Mouse (Mus musculus): ENCODE data around the gene Rcbtb2. TPM values are rescaled to one million over a fixed set of nuclear protein-coding genes. Genes with fewer than 3 reads are reported as not detected.
A peak's percentile ranks its signal among the peaks of the same experiment; 100 is the strongest.
"Not testable (repeated sequence)": the region's sequence is repeated elsewhere in the genome, so short reads cannot be mapped to it uniquely, and the experiment has no call there.

Gene Rcbtb2
- polyA plus RNA-seq, 1 experiment = 28.9 TPM

DNA sequence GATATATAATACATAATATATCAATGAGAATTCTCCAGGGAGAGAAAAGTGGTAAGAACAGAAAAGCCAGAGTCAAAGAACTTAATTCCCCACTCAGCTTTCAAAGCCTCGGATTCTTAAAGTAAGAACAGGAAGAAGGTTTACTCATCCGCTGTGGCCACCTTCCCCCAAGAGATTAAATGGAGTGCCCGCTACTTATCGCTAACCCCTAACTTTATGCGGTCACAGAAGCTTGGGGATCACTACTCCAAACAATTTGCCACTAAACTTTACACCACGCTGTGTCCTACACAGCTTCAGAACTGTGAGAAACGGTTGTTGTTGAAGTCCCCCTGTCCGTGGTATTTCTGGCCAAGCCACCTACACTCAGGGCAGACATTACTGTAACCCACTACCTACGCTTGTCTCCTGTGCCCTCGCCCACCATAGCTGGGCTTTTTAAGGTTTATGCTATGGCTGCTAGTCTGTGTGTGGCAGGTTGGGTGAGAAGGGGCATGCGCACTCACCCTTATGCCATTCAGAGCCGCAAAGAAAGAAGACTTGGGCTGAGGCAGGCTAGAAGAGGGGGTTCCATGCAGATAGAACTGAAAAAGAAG lies 20.5 kb upstream of the Rcbtb2 start:
- Histone ChIP-seq H3K4me1 (ENCODE audit: control insufficient read depth, insufficient read depth, low read length) (peaks cover 2% of the 10 kb centered on the region; the same call in 1 of the 2 replicates), H3K4me3 (replicated peaks; ENCODE audit: extremely low read depth, low read depth, low read length) (no peak overlapping the region)
- no peak for DNase-seq
- 58% methylated on average over 12 of the region's 12 CpGs for WGBS
- TF ChIP-seq POLR2A (IDR thresholded peaks at IDR 0.05; ENCODE audit: borderline replicate concordance, extremely low read depth, low read depth, low read length) (no peak), CTCF (IDR thresholded peaks at IDR 0.05; ENCODE audit: insufficient read depth, low read length) (no peak)

DNA sequence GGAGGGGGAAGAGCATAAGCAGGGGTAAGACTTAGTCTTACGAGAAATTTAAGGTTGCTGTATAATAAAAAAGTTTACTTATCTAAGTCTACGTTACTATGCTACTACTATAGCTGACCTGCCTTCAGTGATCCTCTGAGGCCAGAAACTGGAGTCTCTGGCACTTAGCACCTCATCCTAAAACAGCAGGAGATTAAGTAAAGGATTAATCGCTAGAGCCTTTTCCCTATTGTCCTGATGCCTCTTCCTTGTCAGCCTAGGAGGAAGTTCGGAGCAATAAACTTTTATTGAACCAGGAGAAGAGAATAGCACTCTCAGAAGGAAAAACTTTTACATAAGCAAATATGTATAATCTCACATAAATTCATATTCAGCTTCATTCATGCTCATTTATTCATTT lies 19.9 kb upstream of the Rcbtb2 start:
- H3K4me3 ChIP-seq (replicated peaks; ENCODE audit: extremely low read depth, low read depth, low read length); H3K4me1 ChIP-seq (ENCODE audit: control insufficient read depth, insufficient read depth, low read length): not testable (repeated sequence)
- 45% methylated on average over 4 of the region's 4 CpGs for WGBS

DNA sequence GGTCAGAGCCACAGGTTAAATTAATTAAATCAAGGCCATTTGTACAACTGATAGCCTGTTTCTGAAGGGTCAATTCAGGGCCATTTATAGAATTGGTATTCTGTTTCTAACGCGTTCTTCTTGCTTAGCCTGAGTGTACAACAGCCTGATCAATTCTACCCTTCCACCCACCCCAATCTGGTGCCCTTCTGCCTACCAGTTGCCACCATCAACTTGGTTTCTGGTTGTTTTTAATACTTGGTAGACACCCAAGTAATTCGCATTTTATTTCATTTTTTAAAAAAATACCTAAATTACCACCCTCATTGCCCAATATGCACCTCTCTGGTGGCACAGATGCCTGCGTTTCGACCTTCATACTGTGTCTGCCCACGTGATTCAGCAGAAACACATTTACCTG lies 17.9 kb upstream of the Rcbtb2 start:
- H3K4me3 ChIP-seq (replicated peaks; ENCODE audit: extremely low read depth, low read depth, low read length) = no peak overlapping the region
- TF ChIP-seq CTCF (IDR thresholded peaks at IDR 0.05; ENCODE audit: insufficient read depth, low read length) (no peak), POLR2A (IDR thresholded peaks at IDR 0.05; ENCODE audit: borderline replicate concordance, extremely low read depth, low read depth, low read length) (no peak)
- DNase-seq = no peak
- 63% methylated on average over 6 of the region's 6 CpGs for WGBS
- peaks cover 2% of the 10 kb centered on the region for H3K4me1 ChIP-seq (ENCODE audit: control insufficient read depth, insufficient read depth, low read length)

More for the DNA sequence above, 19.9 kb upstream of the Rcbtb2 start:
- not testable (repeated sequence) for DNase-seq

DNA sequence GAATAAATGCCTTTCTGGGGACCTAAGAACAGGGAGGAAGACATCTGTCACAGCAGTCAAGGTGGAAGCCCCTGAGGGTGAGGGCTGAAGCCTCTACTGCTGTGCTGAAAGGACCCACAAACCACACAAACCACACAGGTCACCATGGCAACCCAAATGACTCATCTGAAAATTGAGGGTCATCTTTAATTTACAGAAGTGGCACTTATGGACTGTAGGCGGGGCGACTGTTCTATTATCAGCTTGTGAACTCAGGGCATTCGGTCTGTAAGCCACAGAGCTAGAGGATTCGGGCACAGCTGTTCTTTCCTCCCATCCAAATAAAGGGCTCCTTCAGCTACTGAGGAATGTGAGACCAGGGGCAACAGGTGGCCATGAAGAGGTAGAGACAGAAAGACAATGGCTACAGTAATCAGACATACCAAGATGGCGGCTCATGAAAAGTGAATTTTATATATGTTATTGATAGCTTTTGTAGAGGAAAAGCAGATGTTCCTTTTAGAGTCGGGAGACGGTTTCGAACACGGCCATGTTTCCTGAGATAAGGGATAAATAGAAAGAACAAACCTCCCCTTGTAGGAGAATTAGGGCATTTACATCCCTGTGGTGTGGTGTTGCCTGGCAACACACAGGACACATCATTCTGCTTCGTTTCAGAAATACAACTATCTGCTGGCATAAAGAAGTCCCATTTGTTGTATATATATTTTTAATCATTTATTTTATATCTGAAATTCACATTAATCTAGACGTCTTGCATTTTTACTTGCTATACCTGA lies 17.2 kb upstream of the Rcbtb2 start:
- no peak overlapping the region for H3K4me3 ChIP-seq (replicated peaks; ENCODE audit: extremely low read depth, low read depth, low read length)
- TF ChIP-seq CTCF (IDR thresholded peaks at IDR 0.05; ENCODE audit: insufficient read depth, low read length) = no peak
- no peak for TF ChIP-seq POLR2A (IDR thresholded peaks at IDR 0.05; ENCODE audit: borderline replicate concordance, extremely low read depth, low read depth, low read length)
- WGBS = 51% methylated on average over 11 of the region's 11 CpGs
- peaks cover 2% of the 10 kb centered on the region for H3K4me1 ChIP-seq (ENCODE audit: control insufficient read depth, insufficient read depth, low read length)
- no peak for DNase-seq

DNA sequence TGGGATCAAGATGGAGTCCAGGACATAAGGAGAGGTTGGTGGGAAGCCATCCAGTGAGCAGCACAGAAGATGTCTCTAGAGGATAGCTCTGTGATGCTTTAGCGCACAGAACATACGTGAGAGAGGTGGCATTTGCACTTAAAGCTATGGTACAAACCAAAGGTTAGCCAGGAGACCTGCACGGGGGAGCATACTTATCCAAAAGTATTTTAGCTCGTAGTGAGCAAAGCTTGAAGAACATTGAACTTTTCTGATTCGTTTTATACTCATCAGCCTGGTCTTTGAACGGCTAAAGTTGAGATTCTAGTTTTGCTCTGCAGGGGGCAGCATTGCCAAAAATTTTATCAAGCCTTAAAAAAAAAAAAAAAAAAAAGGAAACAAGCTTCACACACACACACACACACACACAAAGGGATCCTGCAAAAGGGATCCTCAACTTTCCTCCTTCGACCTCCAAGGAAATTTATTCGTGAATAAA lies 16.6 kb upstream of the Rcbtb2 start:
- DNase-seq = peak; percentile 46
- 18% methylated on average over 8 of the region's 8 CpGs for WGBS
- Histone ChIP-seq H3K4me1 (ENCODE audit: control insufficient read depth, insufficient read depth, low read length) (peaks cover 2% of the 10 kb centered on the region), H3K4me3 (replicated peaks; ENCODE audit: extremely low read depth, low read depth, low read length) (no peak overlapping the region)
- TF ChIP-seq CTCF (IDR thresholded peaks at IDR 0.05; ENCODE audit: insufficient read depth, low read length) (peak; percentile 15; the same call in 1 of the 2 replicates), POLR2A (IDR thresholded peaks at IDR 0.05; ENCODE audit: borderline replicate concordance, extremely low read depth, low read depth, low read length) (no peak)

DNA sequence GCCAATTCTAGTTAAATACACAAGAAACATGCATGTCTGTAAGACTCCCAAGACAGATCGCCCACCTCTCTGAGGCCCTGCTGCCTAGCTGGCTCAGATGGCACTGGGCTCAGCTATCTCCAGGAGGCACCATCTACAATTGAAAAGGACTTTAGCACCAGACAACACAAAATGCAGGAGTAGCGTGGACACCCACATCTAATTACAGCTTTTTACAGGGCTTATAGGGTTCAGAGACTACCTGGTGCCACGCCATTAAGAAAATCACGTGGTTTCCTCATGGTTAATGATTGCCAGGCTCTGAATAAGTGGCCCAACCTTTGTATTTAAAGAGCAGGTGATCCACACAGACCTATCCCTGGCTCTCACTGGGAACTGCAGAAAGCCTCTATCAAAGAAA lies 15.9 kb upstream of the Rcbtb2 start:
- DNase-seq = peak; percentile 41
- 51% methylated on average over 4 of the region's 4 CpGs for WGBS
- Histone ChIP-seq H3K4me1 (ENCODE audit: control insufficient read depth, insufficient read depth, low read length) (peaks cover 2% of the 10 kb centered on the region), H3K4me3 (replicated peaks; ENCODE audit: extremely low read depth, low read depth, low read length) (no peak overlapping the region)
- TF ChIP-seq POLR2A (IDR thresholded peaks at IDR 0.05; ENCODE audit: borderline replicate concordance, extremely low read depth, low read depth, low read length) (no peak), CTCF (IDR thresholded peaks at IDR 0.05; ENCODE audit: insufficient read depth, low read length) (no peak)

DNA sequence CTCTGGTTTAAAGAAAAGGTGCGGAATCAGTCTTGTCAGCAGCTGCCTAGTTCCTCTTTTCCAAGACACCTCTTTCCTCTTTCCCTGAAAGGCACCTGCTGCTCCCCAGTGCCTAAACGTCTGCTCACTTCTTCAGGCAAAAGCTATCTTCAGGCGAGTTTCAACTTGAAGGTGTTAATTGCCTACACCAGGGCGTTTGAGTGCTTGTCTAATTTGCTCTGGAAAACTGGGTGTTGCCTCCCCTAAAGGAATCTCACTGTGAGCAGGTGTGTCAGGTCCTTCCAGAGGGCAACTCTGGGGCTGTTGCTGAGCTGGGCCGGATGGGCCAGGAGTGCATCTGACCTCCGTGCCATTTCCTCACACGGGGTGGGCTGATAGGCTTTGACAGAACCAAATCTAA lies 15.5 kb upstream of the Rcbtb2 start:
- peaks cover 2% of the 10 kb centered on the region for H3K4me1 ChIP-seq (ENCODE audit: control insufficient read depth, insufficient read depth, low read length)
- no peak overlapping the region for H3K4me3 ChIP-seq (replicated peaks; ENCODE audit: extremely low read depth, low read depth, low read length)
- WGBS = 63% methylated on average over 7 of the region's 7 CpGs
- TF ChIP-seq CTCF (IDR thresholded peaks at IDR 0.05; ENCODE audit: insufficient read depth, low read length) (no peak), POLR2A (IDR thresholded peaks at IDR 0.05; ENCODE audit: borderline replicate concordance, extremely low read depth, low read depth, low read length) (no peak)
- no peak for DNase-seq

DNA sequence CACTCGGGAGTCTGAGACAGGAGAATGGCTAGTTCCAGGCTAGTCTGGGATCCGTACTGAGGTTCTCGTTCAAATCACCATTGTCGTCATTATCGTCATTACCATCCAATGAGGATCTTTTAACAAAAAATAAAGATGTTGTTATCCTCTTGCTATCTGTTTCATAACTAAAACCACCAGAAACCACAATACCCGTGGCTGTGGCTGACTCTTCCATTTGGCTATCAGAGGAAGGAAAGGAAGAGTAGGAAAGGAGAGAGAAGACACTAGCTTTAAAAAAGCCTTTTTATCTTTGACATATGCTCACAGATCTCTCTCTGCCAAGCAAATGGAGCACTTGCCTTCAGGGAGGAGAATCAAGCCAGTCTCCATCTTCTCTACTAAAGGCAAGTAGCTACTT lies 14.9 kb upstream of the Rcbtb2 start:
- no peak for DNase-seq
- H3K4me3 ChIP-seq (replicated peaks; ENCODE audit: extremely low read depth, low read depth, low read length) = no peak overlapping the region
- TF ChIP-seq CTCF (IDR thresholded peaks at IDR 0.05; ENCODE audit: insufficient read depth, low read length) (no peak), POLR2A (IDR thresholded peaks at IDR 0.05; ENCODE audit: borderline replicate concordance, extremely low read depth, low read depth, low read length) (no peak)
- peaks cover 4% of the 10 kb centered on the region for H3K4me1 ChIP-seq (ENCODE audit: control insufficient read depth, insufficient read depth, low read length)
- 92% methylated on average over 6 of the region's 6 CpGs for WGBS

DNA sequence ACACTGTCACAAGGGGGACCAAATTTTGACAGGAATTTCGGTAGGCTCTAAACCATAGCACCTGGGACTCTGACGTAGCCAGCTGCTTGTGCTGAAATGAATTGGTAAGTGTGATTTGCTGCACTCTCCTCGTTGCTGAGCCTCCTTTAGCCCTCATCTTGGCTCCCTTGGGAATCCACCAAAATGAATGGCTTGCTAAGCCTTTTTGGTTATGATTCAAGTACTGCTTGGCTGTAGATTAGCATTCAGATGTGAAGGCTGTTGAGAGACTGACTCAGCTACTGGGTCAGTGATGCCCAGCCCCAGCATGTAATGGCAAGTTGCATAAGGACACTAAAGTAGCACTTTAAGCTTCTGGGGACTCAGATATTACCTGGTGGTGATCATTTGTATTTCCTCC lies 12.2 kb upstream of the Rcbtb2 start:
- WGBS = 75% methylated on average over 3 of the region's 3 CpGs
- TF ChIP-seq POLR2A (IDR thresholded peaks at IDR 0.05; ENCODE audit: borderline replicate concordance, extremely low read depth, low read depth, low read length) = no peak
- TF ChIP-seq CTCF (IDR thresholded peaks at IDR 0.05; ENCODE audit: insufficient read depth, low read length) = no peak
- no peak for DNase-seq
- peaks cover 4% of the 10 kb centered on the region for H3K4me1 ChIP-seq (ENCODE audit: control insufficient read depth, insufficient read depth, low read length)
- H3K4me3 ChIP-seq (replicated peaks; ENCODE audit: extremely low read depth, low read depth, low read length) = no peak overlapping the region

DNA sequence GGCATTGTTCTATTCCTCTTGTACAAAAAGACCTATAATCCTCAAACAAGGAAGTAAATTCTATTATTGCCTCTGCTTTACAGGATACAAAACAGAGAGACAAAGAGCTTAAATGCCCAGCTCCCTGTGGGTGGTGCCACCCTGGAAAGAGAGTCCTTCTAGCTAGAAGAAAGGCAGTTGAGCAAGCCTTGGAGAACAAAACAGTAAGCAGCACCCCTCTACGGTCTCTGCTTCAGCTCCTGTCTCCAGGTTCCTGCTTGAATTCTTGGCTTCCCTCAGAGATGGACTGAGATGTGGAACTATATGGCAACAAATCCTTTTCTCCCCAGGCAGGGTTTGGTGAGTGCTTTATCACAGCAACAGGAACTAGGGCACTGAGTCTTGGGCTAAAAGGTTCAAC lies 11.7 kb upstream of the Rcbtb2 start:
- no peak for TF ChIP-seq POLR2A (IDR thresholded peaks at IDR 0.05; ENCODE audit: borderline replicate concordance, extremely low read depth, low read depth, low read length)
- no peak for TF ChIP-seq CTCF (IDR thresholded peaks at IDR 0.05; ENCODE audit: insufficient read depth, low read length)
- 67% methylated on average over 1 of the region's 1 CpGs for WGBS
- Histone ChIP-seq H3K4me3 (replicated peaks; ENCODE audit: extremely low read depth, low read depth, low read length) (no peak overlapping the region), H3K4me1 (ENCODE audit: control insufficient read depth, insufficient read depth, low read length) (peaks cover 4% of the 10 kb centered on the region)
- DNase-seq = no peak
